Mouse (Mus musculus) effector memory CD4-positive, alpha-beta T cell, adult 7 months (primary cell): ENCODE measurements around the gene Fdx1. TPM values are rescaled to one million over a fixed set of nuclear protein-coding genes. Genes with fewer than 3 reads are reported as not detected.

ENCODE experiments used
- polyA plus RNA-seq: library from polyadenylated mRNA; unstranded; fragments of 100-300 nt; shearing (Covaris generic); gene quantifications from one replicate; pipeline ENCODE4 v1.2.1, GENCODE M21; 2017

The Fdx1 gene
- 29.4 TPM for polyA plus RNA-seq

GRCm38 (mm10) chr9:51962975-51963701, at the start of gene Fdx1:
Gene Fdx1 (minus strand): TSS chr9:51963556.

Other genes starting within 250 kb of the Fdx1 start
- gene Arhgap20, start 198.2 kb downstream of the Fdx1 start, polyA plus RNA-seq, result 0.39 TPM
- gene Rdx, start 83.6 kb upstream of the Fdx1 start, polyA plus RNA-seq, result 75.0 TPM
- gene Zc3h12c, start 205.0 kb upstream of the Fdx1 start, polyA plus RNA-seq, result 0.80 TPM